Mouse (Mus musculus): ENCODE results near the gene Cyp46a1. TPM values are rescaled to one million over a fixed set of nuclear protein-coding genes. Genes with fewer than 3 reads are reported as not detected.

Cyp46a1 gene
- polyA plus RNA-seq, 1 experiment from 2014 or later = 5.2 TPM

- Histone ChIP-seq H3K9ac (ENCODE audit: low read depth, low read length) (no peak overlapping the region), H3K4me3 (replicated peaks; ENCODE audit: low read depth, low read length) (no peak overlapping the region), H3K27me3 (ENCODE audit: insufficient read depth, low read length) (no peaks in the 10 kb centered on the region), H3K4me1 (replicated peaks; ENCODE audit: insufficient read depth, low read length) (0 out of 2 replicates have a peak, but pooled peaks cover 3% of the 10 kb centered on the region), H3K36me3 (ENCODE audit: insufficient read depth, low read length) (no peaks in the 10 kb centered on the region), H3K9me3 (replicated peaks; ENCODE audit: low read length) (no peaks in the 10 kb centered on the region), H3K27ac (no peak overlapping the region), H3K4me2 (ENCODE audit: low read length) (no peak overlapping the region)
- ATAC-seq (replicated peaks; ENCODE audit: low FRiP score, low read depth) (no peak), DNase-seq (ENCODE audit: low spot score) (peak; percentile 52)
- no peak for TF ChIP-seq CTCF (IDR thresholded peaks at IDR 0.05; ENCODE audit: low read depth)
- WGBS = 42% methylated on average over 13 of the region's 13 CpGs
Observed at GRCm38 (mm10) chr12:108386476-108387232, 52.5 kb downstream of the Cyp46a1 start.

GRCm38 (mm10) chr12:108389718-108390117 lies 55.5 kb downstream of the Cyp46a1 start:
- H3K4me1 ChIP-seq (replicated peaks; ENCODE audit: insufficient read depth, low read length) = peaks cover 23% of the 10 kb centered on the region
- no peak overlapping the region for H3K4me2 ChIP-seq (ENCODE audit: low read length)
- TF ChIP-seq CTCF (IDR thresholded peaks at IDR 0.05; ENCODE audit: low read depth) = no peak
- 21% methylated on average over 3 of the region's 3 CpGs for WGBS
- no peak overlapping the region for H3K4me3 ChIP-seq (replicated peaks; ENCODE audit: low read depth, low read length)
- DNase-seq (ENCODE audit: low spot score) (peak; percentile 62), ATAC-seq (replicated peaks; ENCODE audit: low FRiP score, low read depth) (no peak)
- H3K9ac ChIP-seq (ENCODE audit: low read depth, low read length) = no peak overlapping the region
- H3K9me3 ChIP-seq (replicated peaks; ENCODE audit: low read length) = no peaks in the 10 kb centered on the region
- H3K27ac ChIP-seq = no peak overlapping the region
- H3K27me3 ChIP-seq (ENCODE audit: insufficient read depth, low read length) = no peaks in the 10 kb centered on the region
- no peaks in the 10 kb centered on the region for H3K36me3 ChIP-seq (ENCODE audit: insufficient read depth, low read length)

GRCm38 (mm10) chr12:108392254-108393044 lies 58.3 kb downstream of the Cyp46a1 start:
- WGBS = 68% methylated on average over 12 of the region's 12 CpGs

GRCm38 (mm10) chr12:108393082-108393481 lies 58.9 kb downstream of the Cyp46a1 start:
- no peak for TF ChIP-seq CTCF (IDR thresholded peaks at IDR 0.05; ENCODE audit: low read depth)
- no peaks in the 10 kb centered on the region for H3K36me3 ChIP-seq (ENCODE audit: insufficient read depth, low read length)
- no peak overlapping the region for H3K4me2 ChIP-seq (ENCODE audit: low read length)
- H3K4me1 ChIP-seq (replicated peaks; ENCODE audit: insufficient read depth, low read length) = peaks cover 32% of the 10 kb centered on the region
- peak overlapping the region; percentile 63; the same call in 1 of the 2 replicates for H3K27ac ChIP-seq
- ATAC-seq (replicated peaks; ENCODE audit: low FRiP score, low read depth) (no peak), DNase-seq (ENCODE audit: low spot score) (no peak)
- no peaks in the 10 kb centered on the region for H3K27me3 ChIP-seq (ENCODE audit: insufficient read depth, low read length)
- no peak overlapping the region for H3K4me3 ChIP-seq (replicated peaks; ENCODE audit: low read depth, low read length)
- no peaks in the 10 kb centered on the region for H3K9me3 ChIP-seq (replicated peaks; ENCODE audit: low read length)
- 62% methylated on average over 4 of the region's 4 CpGs for WGBS
- H3K9ac ChIP-seq (ENCODE audit: low read depth, low read length) = no peak overlapping the region

More at GRCm38 (mm10) chr12:108392254-108393044, 58.3 kb downstream of the Cyp46a1 start:
- Histone ChIP-seq H3K4me1 (replicated peaks; ENCODE audit: insufficient read depth, low read length) (peaks cover 29% of the 10 kb centered on the region), H3K27me3 (ENCODE audit: insufficient read depth, low read length) (no peaks in the 10 kb centered on the region), H3K27ac (no peak overlapping the region), H3K9ac (ENCODE audit: low read depth, low read length) (no peak overlapping the region), H3K9me3 (replicated peaks; ENCODE audit: low read length) (no peaks in the 10 kb centered on the region), H3K36me3 (ENCODE audit: insufficient read depth, low read length) (no peaks in the 10 kb centered on the region), H3K4me2 (ENCODE audit: low read length) (no peak overlapping the region), H3K4me3 (replicated peaks; ENCODE audit: low read depth, low read length) (no peak overlapping the region)
- TF ChIP-seq CTCF (IDR thresholded peaks at IDR 0.05; ENCODE audit: low read depth) = no peak
- DNase-seq (ENCODE audit: low spot score) (no peak), ATAC-seq (replicated peaks; ENCODE audit: low FRiP score, low read depth) (no peak)

GRCm38 (mm10) chr12:108393637-108394036 lies 59.5 kb downstream of the Cyp46a1 start:
- WGBS = 58% methylated on average over 4 of the region's 4 CpGs
- peak overlapping the region; percentile 63; the same call in 1 of the 2 replicates for H3K27ac ChIP-seq
- no peaks in the 10 kb centered on the region for H3K27me3 ChIP-seq (ENCODE audit: insufficient read depth, low read length)
- no peak; the same call in 1 of the 2 replicates for ATAC-seq (replicated peaks; ENCODE audit: low FRiP score, low read depth)
- no peak overlapping the region for H3K4me2 ChIP-seq (ENCODE audit: low read length)
- peak; percentile 88 for DNase-seq (ENCODE audit: low spot score)
- H3K36me3 ChIP-seq (ENCODE audit: insufficient read depth, low read length) = no peaks in the 10 kb centered on the region
- no peak overlapping the region for H3K9ac ChIP-seq (ENCODE audit: low read depth, low read length)
- no peaks in the 10 kb centered on the region for H3K9me3 ChIP-seq (replicated peaks; ENCODE audit: low read length)
- H3K4me1 ChIP-seq (replicated peaks; ENCODE audit: insufficient read depth, low read length) = peaks cover 32% of the 10 kb centered on the region
- no peak for TF ChIP-seq CTCF (IDR thresholded peaks at IDR 0.05; ENCODE audit: low read depth)
- H3K4me3 ChIP-seq (replicated peaks; ENCODE audit: low read depth, low read length) = no peak overlapping the region

- peak overlapping the region; percentile 63; the same call in 1 of the 2 replicates for H3K27ac ChIP-seq
- no peak overlapping the region for H3K4me2 ChIP-seq (ENCODE audit: low read length)
- no peaks in the 10 kb centered on the region for H3K27me3 ChIP-seq (ENCODE audit: insufficient read depth, low read length)
- H3K4me3 ChIP-seq (replicated peaks; ENCODE audit: low read depth, low read length) = no peak overlapping the region
- DNase-seq (ENCODE audit: low spot score) (no peak), ATAC-seq (replicated peaks; ENCODE audit: low FRiP score, low read depth) (no peak)
- no peak for TF ChIP-seq CTCF (IDR thresholded peaks at IDR 0.05; ENCODE audit: low read depth)
- peaks cover 32% of the 10 kb centered on the region for H3K4me1 ChIP-seq (replicated peaks; ENCODE audit: insufficient read depth, low read length)
- H3K36me3 ChIP-seq (ENCODE audit: insufficient read depth, low read length) = no peaks in the 10 kb centered on the region
- WGBS = 79% methylated on average over 17 of the region's 17 CpGs
- H3K9me3 ChIP-seq (replicated peaks; ENCODE audit: low read length) = no peaks in the 10 kb centered on the region
- no peak overlapping the region for H3K9ac ChIP-seq (ENCODE audit: low read depth, low read length)
Observed at GRCm38 (mm10) chr12:108394534-108395284, 60.5 kb downstream of the Cyp46a1 start.
